Mouse (Mus musculus) liver, embryonic 11.5 days (tissue): ENCODE results near the gene Pet100. TPM values are rescaled to one million over a fixed set of nuclear protein-coding genes. Genes with fewer than 3 reads are reported as not detected.
A peak's percentile ranks its signal among the peaks of the same experiment; 100 is the strongest.

Source experiments
- ATAC-seq: fragments of 200-750 bp; cut with Nextera tagmentation; replicated peaks from 2 replicates; pipeline ENCODE4 v1.8.0; 2017; ENCODE audit warnings: moderate number of reproducible peaks, mild to moderate bottlenecking, moderate TSS enrichment, moderate library complexity; ENCODE audit not compliant: low FRiP score
- DNase-seq: peaks from one replicate; pipeline ENCODE4 v3.0.0-alpha.2; 2017; ENCODE audit warnings: low spot score
- H3K27ac ChIP-seq: fragments of 300-500 bp; sonication (generic); 2 replicates; pipeline ENCODE4 v1.5.1; 2014; ENCODE audit warnings: mild to moderate bottlenecking, low read depth, low read length, control low read depth
- H3K27me3 ChIP-seq: fragments of 300-500 bp; sonication (generic); replicated peaks from 2 replicates; pipeline ENCODE4 v1.6.1; 2014; ENCODE audit warnings: low read length, mixed read lengths; ENCODE audit not compliant: control insufficient read depth, insufficient read depth
- H3K36me3 ChIP-seq: fragments of 300-500 bp; sonication (generic); 2 replicates; pipeline ENCODE4 v1.6.1; 2014; ENCODE audit warnings: mild to moderate bottlenecking, low read length, moderate library complexity, mixed read lengths; ENCODE audit not compliant: control insufficient read depth, insufficient read depth
- H3K4me1 ChIP-seq: fragments of 300-500 bp; sonication (generic); replicated peaks from 2 replicates; pipeline ENCODE4 v1.6.1; 2014; ENCODE audit warnings: low read length, mixed read lengths; ENCODE audit not compliant: control insufficient read depth, insufficient read depth
- H3K4me2 ChIP-seq: fragments of 300-500 bp; sonication (generic); 2 replicates; pipeline ENCODE4 v1.6.1; 2014; ENCODE audit warnings: mild to moderate bottlenecking, control low read depth, moderate library complexity
- H3K4me3 ChIP-seq: fragments of 300-500 bp; sonication (generic); 2 replicates; pipeline ENCODE4 v1.5.1; 2014; ENCODE audit warnings: low read depth, low read length, control low read depth
- H3K9ac ChIP-seq: fragments of 300-500 bp; sonication (generic); 2 replicates; pipeline ENCODE4 v1.6.1; 2014; ENCODE audit warnings: low read depth, low read length, control low read depth
- H3K9me3 ChIP-seq: fragments of 300-500 bp; sonication (generic); 2 replicates; pipeline ENCODE4 v1.6.1; 2016; ENCODE audit warnings: low read length, inconsistent platforms, mixed read lengths; ENCODE audit not compliant: control insufficient read depth
- WGBS: fragments of 180-500 bp; shearing (Covaris S2); extraction: QIAGEN DNeasy Blood & Tissue Kit; methylation state at CpG from one replicate; pipeline ENCODE4 v1.1.7; 2014; 5-methylcytosine and 5-hydroxymethylcytosine counted together
- polyA plus RNA-seq: library from polyadenylated mRNA; unstranded; fragments of >200 nt; fragmentation: Nextera tagmentation; extraction: Ambion mirVana; gene quantifications from 2 replicates; pipeline ENCODE4 v1.2.1, GENCODE M21; 2014

The Pet100 gene
- polyA plus RNA-seq, 1 experiment from 2014 or later, result 111 TPM

DNA sequence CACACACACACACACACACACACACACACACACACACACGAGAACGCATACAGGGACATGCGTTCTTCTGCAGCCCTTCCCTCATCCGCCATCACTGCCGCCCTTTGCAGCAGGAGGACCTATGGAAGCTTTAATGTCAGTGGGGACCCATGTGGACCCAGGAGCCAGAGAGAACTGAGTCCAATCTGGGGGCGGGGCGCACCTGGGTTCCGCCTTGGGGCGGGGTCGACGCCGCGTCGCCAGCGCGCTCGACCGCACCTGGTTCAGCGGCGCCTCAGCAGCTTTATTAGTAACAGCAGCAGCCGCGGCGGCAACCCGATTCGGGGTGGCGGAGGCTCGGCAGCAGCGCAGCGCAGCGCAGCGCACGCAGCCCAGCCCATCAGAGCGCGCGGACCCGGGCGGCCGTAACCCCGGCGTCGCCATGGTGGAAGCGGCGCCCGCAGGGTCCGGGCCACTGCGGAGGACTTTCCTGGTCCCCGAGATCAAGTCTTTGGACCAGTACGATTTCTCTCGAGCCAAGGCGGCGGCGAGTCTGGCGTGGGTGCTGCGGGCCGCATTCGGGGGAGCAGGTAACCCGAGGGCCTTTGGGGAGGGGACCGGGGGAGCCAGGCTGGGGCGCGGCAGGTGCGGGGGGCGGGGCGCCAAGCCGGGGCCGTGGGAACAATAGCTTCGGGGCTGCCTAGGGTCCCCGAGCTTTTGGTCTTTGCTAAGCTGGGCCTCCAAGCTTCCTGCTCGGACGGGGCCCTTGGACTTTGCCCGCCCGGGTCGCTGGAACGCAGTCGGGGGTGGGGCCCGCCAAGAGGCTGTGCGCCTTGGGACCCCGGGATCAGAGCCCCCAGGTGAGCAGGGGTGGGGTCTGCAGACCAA lies 33.7 kb upstream of the Pet100 start:
- DNase-seq, result peak; percentile 70

DNA sequence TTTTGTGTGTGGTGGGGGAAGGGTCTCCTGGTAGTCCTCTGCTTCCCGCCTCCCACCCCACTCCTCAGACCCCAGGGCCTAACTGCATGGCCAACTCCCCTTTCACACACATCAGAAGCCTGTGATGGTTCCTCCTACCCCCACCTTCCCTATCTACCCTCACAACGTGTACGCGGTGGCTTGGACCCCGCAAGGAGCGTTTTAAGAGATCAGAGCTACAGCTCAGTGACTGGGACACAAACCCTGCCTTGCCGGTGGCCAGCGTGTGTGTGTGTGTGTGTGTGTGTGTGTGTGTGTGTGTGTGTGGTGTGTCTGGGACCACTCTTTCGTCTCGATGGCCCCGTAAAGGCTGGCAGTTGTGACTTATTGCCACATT lies 33.1 kb upstream of the Pet100 start:
- Histone ChIP-seq H3K9me3 (no peaks in the 10 kb centered on the region), H3K36me3 (no peaks in the 10 kb centered on the region), H3K27me3 (peaks cover 8% of the 10 kb centered on the region; the same call in 1 of the 2 replicates), H3K4me1 (peaks cover 5% of the 10 kb centered on the region), H3K4me2 (peak overlapping the region; percentile 87), H3K27ac (no peak overlapping the region), H3K4me3 (peak overlapping the region; percentile 76), H3K9ac (peak overlapping the region; percentile 67)
- WGBS, result 10% methylated on average over 11 of the region's 11 CpGs
- ATAC-seq, result 0 out of 2 replicates have a peak, but pooled peaks have one; percentile 35
- no peak for DNase-seq

More for the DNA sequence above, 33.7 kb upstream of the Pet100 start:
- no peak overlapping the region for H3K27ac ChIP-seq
- peaks cover 8% of the 10 kb centered on the region; the same call in 1 of the 2 replicates for H3K27me3 ChIP-seq
- H3K36me3 ChIP-seq, result no peaks in the 10 kb centered on the region
- H3K4me3 ChIP-seq, result peak overlapping the region; percentile 76
- H3K9me3 ChIP-seq, result no peaks in the 10 kb centered on the region
- ATAC-seq, result peak; percentile 63
- peaks cover 5% of the 10 kb centered on the region for H3K4me1 ChIP-seq
- peak overlapping the region; percentile 67 for H3K9ac ChIP-seq
- H3K4me2 ChIP-seq, result peak overlapping the region; percentile 87
- WGBS, result 1% methylated on average over 75 of the region's 77 CpGs

- no peaks in the 10 kb centered on the region for H3K27me3 ChIP-seq
- WGBS, result 53% methylated on average over 3 of the region's 3 CpGs
- no peak overlapping the region for H3K9ac ChIP-seq
- ATAC-seq (no peak), DNase-seq (no peak)
- H3K9me3 ChIP-seq, result no peaks in the 10 kb centered on the region
- H3K4me1 ChIP-seq, result no peaks in the 10 kb centered on the region
- H3K4me3 ChIP-seq, result no peak overlapping the region
- H3K36me3 ChIP-seq, result no peaks in the 10 kb centered on the region; the same call in 1 of the 2 replicates
- no peak overlapping the region for H3K27ac ChIP-seq
- no peak overlapping the region for H3K4me2 ChIP-seq
These were observed 27.9 kb upstream of the Pet100 start for GRCm38 (mm10) chr8:3593470-3593869.

- Histone ChIP-seq H3K36me3 (no peaks in the 10 kb centered on the region; the same call in 1 of the 2 replicates), H3K4me1 (no peaks in the 10 kb centered on the region), H3K27me3 (no peaks in the 10 kb centered on the region), H3K27ac (no peak overlapping the region), H3K9me3 (no peaks in the 10 kb centered on the region), H3K4me3 (no peak overlapping the region), H3K9ac (no peak overlapping the region), H3K4me2 (no peak overlapping the region)
- ATAC-seq (no peak), DNase-seq (no peak)
- WGBS, result 83% methylated on average over 2 of the region's 2 CpGs
These were observed 26.9 kb upstream of the Pet100 start for GRCm38 (mm10) chr8:3594466-3594865.

GRCm38 (mm10) chr8:3598054-3598453 lies 23.3 kb upstream of the Pet100 start:
- Histone ChIP-seq H3K9me3 (no peaks in the 10 kb centered on the region), H3K36me3 (no peaks in the 10 kb centered on the region; the same call in 1 of the 2 replicates), H3K4me2 (no peak overlapping the region), H3K4me3 (no peak overlapping the region), H3K27me3 (no peaks in the 10 kb centered on the region), H3K4me1 (no peaks in the 10 kb centered on the region), H3K27ac (no peak overlapping the region), H3K9ac (no peak overlapping the region)
- WGBS, result 63% methylated on average over 3 of the region's 3 CpGs
- ATAC-seq, result peak; percentile 30; the same call in 1 of the 2 replicates
- DNase-seq, result no peak

- ATAC-seq (no peak), DNase-seq (no peak)
- Histone ChIP-seq H3K27ac (no peak overlapping the region), H3K4me1 (no peaks in the 10 kb centered on the region), H3K4me3 (no peak overlapping the region), H3K9ac (no peak overlapping the region), H3K36me3 (no peaks in the 10 kb centered on the region; the same call in 1 of the 2 replicates), H3K9me3 (no peaks in the 10 kb centered on the region), H3K4me2 (no peak overlapping the region), H3K27me3 (no peaks in the 10 kb centered on the region)
- 62% methylated on average over 1 of the region's 1 CpGs for WGBS
These were observed 22.1 kb upstream of the Pet100 start for GRCm38 (mm10) chr8:3599219-3599618.

- Histone ChIP-seq H3K9me3 (no peaks in the 10 kb centered on the region), H3K9ac (no peak overlapping the region), H3K27ac (no peak overlapping the region), H3K36me3 (no peaks in the 10 kb centered on the region; the same call in 1 of the 2 replicates), H3K4me3 (no peak overlapping the region), H3K27me3 (no peaks in the 10 kb centered on the region), H3K4me2 (no peak overlapping the region), H3K4me1 (no peaks in the 10 kb centered on the region)
- ATAC-seq (no peak), DNase-seq (no peak)
- 84% methylated on average over 6 of the region's 6 CpGs for WGBS
These were observed 20.9 kb upstream of the Pet100 start for GRCm38 (mm10) chr8:3600401-3600800.

DNA sequence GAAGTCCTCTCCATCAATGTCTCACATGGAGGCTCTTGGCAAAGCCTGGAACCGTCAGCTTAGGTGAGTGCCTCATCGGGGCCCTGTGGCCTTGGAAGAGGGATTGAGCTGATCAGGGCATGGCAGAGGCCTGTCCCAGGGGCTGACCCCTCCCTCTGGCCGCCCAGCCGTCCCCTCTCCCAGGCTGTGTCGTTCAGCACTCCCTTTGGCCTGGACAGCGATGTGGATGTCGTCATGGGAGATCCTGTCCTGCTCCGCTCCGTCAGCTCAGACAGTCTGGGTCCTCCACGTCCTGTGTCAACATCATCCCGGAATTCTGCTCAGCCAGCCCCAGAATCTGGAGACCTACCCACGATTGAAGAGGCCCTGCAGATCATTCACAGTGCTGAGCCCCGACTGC lies 17.9 kb upstream of the Pet100 start:
- ATAC-seq (no peak), DNase-seq (no peak)
- no peaks in the 10 kb centered on the region for H3K27me3 ChIP-seq
- no peaks in the 10 kb centered on the region for H3K36me3 ChIP-seq
- no peak overlapping the region for H3K9ac ChIP-seq
- no peak overlapping the region for H3K4me3 ChIP-seq
- H3K27ac ChIP-seq, result no peak overlapping the region
- no peaks in the 10 kb centered on the region for H3K9me3 ChIP-seq
- WGBS, result 71% methylated on average over 13 of the region's 13 CpGs
- no peak overlapping the region for H3K4me2 ChIP-seq
- no peaks in the 10 kb centered on the region for H3K4me1 ChIP-seq

DNA sequence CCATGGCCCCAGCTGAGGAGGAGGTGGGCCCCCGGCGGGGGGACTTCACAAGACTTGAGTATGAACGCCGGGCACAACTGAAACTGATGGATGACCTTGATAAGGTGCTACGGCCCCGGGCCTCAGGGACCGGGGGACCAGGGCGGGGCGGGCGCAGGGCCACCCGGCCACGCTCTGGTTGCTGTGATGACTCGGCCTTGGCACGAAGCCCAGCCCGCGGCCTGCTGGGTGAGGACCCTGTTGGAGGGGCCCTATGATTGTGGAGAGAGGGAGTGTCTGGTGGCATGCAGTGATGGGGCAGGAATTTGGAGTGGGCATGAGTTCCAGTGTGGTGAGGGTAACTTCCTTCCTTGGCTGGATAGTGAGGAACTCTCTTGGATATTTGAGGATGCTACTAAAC lies 14.8 kb upstream of the Pet100 start:
- DNase-seq (no peak), ATAC-seq (no peak)
- Histone ChIP-seq H3K4me3 (no peak overlapping the region), H3K27ac (no peak overlapping the region), H3K36me3 (peaks cover 20% of the 10 kb centered on the region), H3K4me2 (no peak overlapping the region), H3K9me3 (no peaks in the 10 kb centered on the region), H3K27me3 (no peaks in the 10 kb centered on the region), H3K4me1 (no peaks in the 10 kb centered on the region), H3K9ac (no peak overlapping the region)
- 73% methylated on average over 16 of the region's 16 CpGs for WGBS
